Mouse (Mus musculus) kidney, postnatal 0 days (tissue): Measurements from ENCODE around the gene Slc35e2. TPM values are rescaled to one million over a fixed set of nuclear protein-coding genes. Genes with fewer than 3 reads are reported as not detected.
A peak's percentile ranks its signal among the peaks of the same experiment; 100 is the strongest.
"Not testable (repeated sequence)": the region's sequence is repeated elsewhere in the genome, so short reads cannot be mapped to it uniquely, and the experiment has no call there.

Source experiments
- ATAC-seq: fragments of 200-750 bp; cut with Nextera tagmentation; replicated peaks from 2 replicates; pipeline ENCODE4 v1.8.0; 2017; ENCODE audit warnings: low read depth, moderate number of reproducible peaks, moderate TSS enrichment, moderate library complexity; ENCODE audit not compliant: low FRiP score
- DNase-seq: peaks from one replicate; pipeline ENCODE4 v3.0.0-alpha.2; 2016; ENCODE audit warnings: low spot score
- H3K27ac ChIP-seq: fragments of 300-500 bp; sonication (generic); 2 replicates; pipeline ENCODE4 v1.5.1; 2014; ENCODE audit warnings: mild to moderate bottlenecking
- H3K27me3 ChIP-seq: fragments of 300-500 bp; sonication (generic); 2 replicates; pipeline ENCODE4 v1.6.1; 2014; ENCODE audit warnings: low read length, mixed read lengths; ENCODE audit not compliant: insufficient read depth
- H3K36me3 ChIP-seq: fragments of 300-500 bp; sonication (generic); 2 replicates; pipeline ENCODE4 v1.6.1; 2014; ENCODE audit warnings: low read length, mixed read lengths; ENCODE audit not compliant: insufficient read depth
- H3K4me1 ChIP-seq: fragments of 300-500 bp; sonication (generic); replicated peaks from 2 replicates; pipeline ENCODE4 v1.6.1; 2014; ENCODE audit warnings: antibody characterized with exemption, low read length, mixed read lengths; ENCODE audit not compliant: insufficient read depth
- H3K4me2 ChIP-seq: fragments of 300-500 bp; sonication (generic); 2 replicates; pipeline ENCODE4 v1.6.1; 2014; ENCODE audit warnings: mild to moderate bottlenecking, low read length, moderate library complexity, mixed read lengths
- H3K4me3 ChIP-seq: fragments of 300-500 bp; sonication (generic); replicated peaks from 2 replicates; pipeline ENCODE4 v1.5.1; 2014; ENCODE audit warnings: low read depth, low read length
- H3K9ac ChIP-seq: fragments of 300-500 bp; sonication (generic); 2 replicates; pipeline ENCODE4 v1.6.1; 2014; ENCODE audit warnings: low read depth, low read length
- H3K9me3 ChIP-seq: fragments of 300-500 bp; sonication (generic); replicated peaks from 2 replicates; pipeline ENCODE4 v1.6.1; 2016; ENCODE audit warnings: low read length, inconsistent platforms, mixed read lengths
- CTCF ChIP-seq: IDR thresholded peaks from 2 replicates; pipeline ENCODE4 v1.5.1; 2016; ENCODE audit warnings: antibody characterized with exemption, low read depth, mild to moderate bottlenecking, moderate library complexity
- WGBS: fragments of 180-500 bp; shearing (Covaris S2); extraction: QIAGEN DNeasy Blood & Tissue Kit; methylation state at CpG from one replicate; pipeline ENCODE4 v1.1.7; 2014; 5-methylcytosine and 5-hydroxymethylcytosine counted together
- polyA plus RNA-seq: library from polyadenylated mRNA; unstranded; fragments of >200 nt; fragmentation: Nextera tagmentation; extraction: Ambion mirVana; gene quantifications from 2 replicates; pipeline ENCODE4 v1.2.1, GENCODE M21; 2015

Gene Slc35e2
- polyA plus RNA-seq, 1 experiment from 2014 or later, result 6.6 TPM

- peak; percentile 87 for TF ChIP-seq CTCF
- H3K4me2 ChIP-seq, result no peak overlapping the region
- H3K9ac ChIP-seq, result no peak overlapping the region
- no peaks in the 10 kb centered on the region for H3K27me3 ChIP-seq
- WGBS, result 19% methylated on average over 2 of the region's 2 CpGs
- H3K27ac ChIP-seq, result no peak overlapping the region
- H3K9me3 ChIP-seq, result no peaks in the 10 kb centered on the region
- ATAC-seq (no peak), DNase-seq (peak; percentile 65)
- H3K4me1 ChIP-seq, result peaks cover 21% of the 10 kb centered on the region
- H3K36me3 ChIP-seq, result no peaks in the 10 kb centered on the region
- no peak overlapping the region for H3K4me3 ChIP-seq
These were observed 33.0 kb upstream of the Slc35e2 start for GRCm38 (mm10) chr4:155568170-155568569.

- no peak overlapping the region for H3K9ac ChIP-seq
- H3K9me3 ChIP-seq, result no peaks in the 10 kb centered on the region
- no peak overlapping the region for H3K4me3 ChIP-seq
- no peaks in the 10 kb centered on the region for H3K27me3 ChIP-seq
- H3K36me3 ChIP-seq, result no peaks in the 10 kb centered on the region
- H3K4me1 ChIP-seq, result peaks cover 21% of the 10 kb centered on the region
- no peak for TF ChIP-seq CTCF
- DNase-seq (no peak), ATAC-seq (no peak)
- no peak overlapping the region for H3K27ac ChIP-seq
- 74% methylated on average over 7 of the region's 7 CpGs for WGBS
- no peak overlapping the region for H3K4me2 ChIP-seq
These were observed 32.4 kb upstream of the Slc35e2 start for GRCm38 (mm10) chr4:155568632-155569370.

- WGBS, result 89% methylated on average over 6 of the region's 6 CpGs
- Histone ChIP-seq H3K9me3 (no peaks in the 10 kb centered on the region), H3K9ac (no peak overlapping the region), H3K4me3 (no peak overlapping the region), H3K4me2 (no peak overlapping the region), H3K27ac (no peak overlapping the region), H3K36me3 (no peaks in the 10 kb centered on the region), H3K27me3 (no peaks in the 10 kb centered on the region), H3K4me1 (peaks cover 15% of the 10 kb centered on the region)
- no peak for TF ChIP-seq CTCF
- no peak for DNase-seq
- ATAC-seq, result no peak
These were observed 31.4 kb upstream of the Slc35e2 start for GRCm38 (mm10) chr4:155569818-155570217.

GRCm38 (mm10) chr4:155570315-155570714 lies 30.9 kb upstream of the Slc35e2 start:
- DNase-seq, H3K36me3 ChIP-seq, H3K9ac ChIP-seq, H3K4me2 ChIP-seq, H3K9me3 ChIP-seq, H3K27me3 ChIP-seq, H3K4me3 ChIP-seq, H3K27ac ChIP-seq, H3K4me1 ChIP-seq, ATAC-seq: not testable (repeated sequence)
- 90% methylated on average over 11 of the region's 11 CpGs for WGBS

- Histone ChIP-seq H3K4me3 (no peak overlapping the region), H3K4me1 (peaks cover under 1% of the 10 kb centered on the region; the same call in 1 of the 2 replicates), H3K4me2 (no peak overlapping the region), H3K9ac (no peak overlapping the region), H3K9me3 (no peaks in the 10 kb centered on the region), H3K27ac (no peak overlapping the region), H3K36me3 (no peaks in the 10 kb centered on the region), H3K27me3 (no peaks in the 10 kb centered on the region)
- ATAC-seq (no peak), DNase-seq (no peak)
- WGBS, result 64% methylated on average over 2 of the region's 2 CpGs
- TF ChIP-seq CTCF, result no peak
These were observed 29.8 kb upstream of the Slc35e2 start for GRCm38 (mm10) chr4:155571442-155571841.

- no peaks in the 10 kb centered on the region for H3K27me3 ChIP-seq
- no peak overlapping the region for H3K4me3 ChIP-seq
- no peak for DNase-seq
- H3K4me1 ChIP-seq, result no peaks in the 10 kb centered on the region
- peaks cover 4% of the 10 kb centered on the region; the same call in 1 of the 2 replicates for H3K36me3 ChIP-seq
- no peak for TF ChIP-seq CTCF
- no peak overlapping the region for H3K4me2 ChIP-seq
- no peaks in the 10 kb centered on the region for H3K9me3 ChIP-seq
- no peak overlapping the region for H3K9ac ChIP-seq
- ATAC-seq, result no peak
- H3K27ac ChIP-seq, result no peak overlapping the region
- WGBS, result 77% methylated on average over 2 of the region's 2 CpGs
These were observed 28.1 kb upstream of the Slc35e2 start for GRCm38 (mm10) chr4:155573155-155573554.

- Histone ChIP-seq H3K4me3 (no peak overlapping the region), H3K9ac (no peak overlapping the region), H3K27ac (no peak overlapping the region), H3K4me1 (no peaks in the 10 kb centered on the region), H3K4me2 (no peak overlapping the region), H3K9me3 (no peaks in the 10 kb centered on the region), H3K36me3 (peaks cover 5% of the 10 kb centered on the region), H3K27me3 (no peaks in the 10 kb centered on the region)
- no peak for DNase-seq
- TF ChIP-seq CTCF, result no peak
- no peak for ATAC-seq
- WGBS, result 91% methylated on average over 9 of the region's 9 CpGs
These were observed 27.3 kb upstream of the Slc35e2 start for GRCm38 (mm10) chr4:155573876-155574275.
